Mouse (Mus musculus) forebrain, embryonic 15.5 days (tissue): ENCODE results near the gene Map4k1. TPM values are rescaled to one million over a fixed set of nuclear protein-coding genes. Genes with fewer than 3 reads are reported as not detected.

ENCODE experiments used
- ATAC-seq: fragments of 200-750 bp; cut with Nextera tagmentation; replicated peaks from 2 replicates; pipeline ENCODE4 v1.8.0; 2017; ENCODE audit warnings: mild to moderate bottlenecking, moderate TSS enrichment, moderate library complexity
- H3K27ac ChIP-seq: fragments of 300-500 bp; sonication (generic); replicated peaks from 2 replicates; pipeline ENCODE4 v1.5.1; 2015; ENCODE audit warnings: mild to moderate bottlenecking, inconsistent platforms
- H3K27me3 ChIP-seq: fragments of 300-500 bp; sonication (generic); 2 replicates; pipeline ENCODE4 v1.6.1; 2015; ENCODE audit warnings: inconsistent platforms
- H3K36me3 ChIP-seq: fragments of 300-500 bp; sonication (generic); 2 replicates; pipeline ENCODE4 v1.6.1; 2015; ENCODE audit warnings: mild to moderate bottlenecking, inconsistent platforms
- H3K4me1 ChIP-seq: fragments of 300-500 bp; sonication (generic); 2 replicates; pipeline ENCODE4 v1.6.1; 2015; ENCODE audit warnings: inconsistent platforms
- H3K4me2 ChIP-seq: fragments of 300-500 bp; sonication (generic); replicated peaks from 2 replicates; pipeline ENCODE4 v1.6.1; 2015; ENCODE audit warnings: mild to moderate bottlenecking, inconsistent platforms
- H3K4me3 ChIP-seq: fragments of 300-500 bp; sonication (generic); 2 replicates; pipeline ENCODE4 v1.5.1; 2015; ENCODE audit warnings: mild to moderate bottlenecking, inconsistent platforms
- H3K9ac ChIP-seq: fragments of 300-500 bp; sonication (generic); replicated peaks from 2 replicates; pipeline ENCODE4 v1.6.1; 2015; ENCODE audit warnings: mild to moderate bottlenecking, inconsistent platforms
- H3K9me3 ChIP-seq: fragments of 300-500 bp; sonication (generic); 2 replicates; pipeline ENCODE4 v1.6.1; 2016; ENCODE audit warnings: inconsistent platforms
- WGBS: fragments of 180-500 bp; shearing (Covaris S2); methylation state at CpG from one replicate; pipeline ENCODE4 v1.1.7; 2015; ENCODE audit warnings: mixed read lengths; 5-methylcytosine and 5-hydroxymethylcytosine counted together
- polyA plus RNA-seq: library from polyadenylated mRNA; unstranded; fragments of >200 nt; fragmentation: Nextera tagmentation; extraction: Ambion mirVana; gene quantifications from 2 replicates; pipeline ENCODE4 v1.2.1, GENCODE M21; 2015

Map4k1 gene
- polyA plus RNA-seq, 1 experiment from 2014 or later = 5.5 TPM

GRCm38 (mm10) chr7:28985207-28985606 is 3.4 kb downstream of the Map4k1 start:
- no peaks in the 10 kb centered on the region for H3K36me3 ChIP-seq
- H3K4me3 ChIP-seq = no peak overlapping the region
- H3K4me1 ChIP-seq = peaks cover 19% of the 10 kb centered on the region
- no peak for ATAC-seq
- no peak overlapping the region for H3K9ac ChIP-seq
- 91% methylated on average over 7 of the region's 7 CpGs for WGBS
- no peak overlapping the region for H3K27ac ChIP-seq
- no peak overlapping the region for H3K4me2 ChIP-seq
- H3K27me3 ChIP-seq = no peaks in the 10 kb centered on the region
- H3K9me3 ChIP-seq = no peaks in the 10 kb centered on the region

- ATAC-seq = no peak
- Histone ChIP-seq H3K27me3 (no peaks in the 10 kb centered on the region), H3K36me3 (no peaks in the 10 kb centered on the region), H3K4me3 (no peak overlapping the region), H3K4me2 (no peak overlapping the region), H3K9me3 (no peaks in the 10 kb centered on the region), H3K4me1 (no peaks in the 10 kb centered on the region), H3K27ac (no peak overlapping the region), H3K9ac (no peak overlapping the region)
- WGBS = 60% methylated on average over 14 of the region's 14 CpGs
These were observed 9.0 kb downstream of the Map4k1 start for GRCm38 (mm10) chr7:28990766-28991273.

GRCm38 (mm10) chr7:28991616-28992015 is 9.8 kb downstream of the Map4k1 start:
- 69% methylated on average over 5 of the region's 5 CpGs for WGBS
- H3K27ac ChIP-seq = no peak overlapping the region
- H3K27me3 ChIP-seq = no peaks in the 10 kb centered on the region
- H3K9ac ChIP-seq = no peak overlapping the region
- ATAC-seq = no peak
- no peaks in the 10 kb centered on the region for H3K4me1 ChIP-seq
- no peak overlapping the region for H3K4me2 ChIP-seq
- no peaks in the 10 kb centered on the region for H3K36me3 ChIP-seq
- no peak overlapping the region for H3K4me3 ChIP-seq
- H3K9me3 ChIP-seq = no peaks in the 10 kb centered on the region

- no peak overlapping the region for H3K4me3 ChIP-seq
- no peak overlapping the region for H3K9ac ChIP-seq
- H3K27ac ChIP-seq = no peak overlapping the region
- no peaks in the 10 kb centered on the region for H3K9me3 ChIP-seq
- WGBS = 88% methylated on average over 3 of the region's 3 CpGs
- no peaks in the 10 kb centered on the region for H3K36me3 ChIP-seq
- H3K4me1 ChIP-seq = no peaks in the 10 kb centered on the region
- no peak overlapping the region for H3K4me2 ChIP-seq
- ATAC-seq = no peak
- H3K27me3 ChIP-seq = no peaks in the 10 kb centered on the region
These were observed 11.1 kb downstream of the Map4k1 start for GRCm38 (mm10) chr7:28992997-28993396.

GRCm38 (mm10) chr7:28993402-28993801 is 11.6 kb downstream of the Map4k1 start:
- 82% methylated on average over 3 of the region's 3 CpGs for WGBS
- no peak for ATAC-seq
- no peaks in the 10 kb centered on the region for H3K27me3 ChIP-seq

GRCm38 (mm10) chr7:29000651-29001605 is 19.1 kb downstream of the Map4k1 start:
- Histone ChIP-seq H3K27ac (peak overlapping the region; percentile 47; the same call in 1 of the 2 replicates), H3K9ac (peak overlapping the region; percentile 54), H3K9me3 (no peaks in the 10 kb centered on the region), H3K4me1 (peaks cover 10% of the 10 kb centered on the region), H3K36me3 (no peaks in the 10 kb centered on the region), H3K27me3 (0 out of 2 replicates have a peak, but pooled peaks cover 5% of the 10 kb centered on the region), H3K4me3 (peak overlapping the region; percentile 46), H3K4me2 (peak overlapping the region; percentile 83)
- WGBS = 5% methylated on average over 43 of the region's 43 CpGs
- peak; percentile 76 for ATAC-seq

More at GRCm38 (mm10) chr7:28993402-28993801, 11.6 kb downstream of the Map4k1 start:
- Histone ChIP-seq H3K4me1 (no peaks in the 10 kb centered on the region), H3K4me2 (no peak overlapping the region), H3K36me3 (no peaks in the 10 kb centered on the region), H3K9me3 (no peaks in the 10 kb centered on the region), H3K9ac (no peak overlapping the region), H3K4me3 (no peak overlapping the region), H3K27ac (no peak overlapping the region)

- 81% methylated on average over 9 of the region's 9 CpGs for WGBS
- no peaks in the 10 kb centered on the region for H3K9me3 ChIP-seq
- ATAC-seq = no peak
These were observed 25.6 kb downstream of the Map4k1 start for GRCm38 (mm10) chr7:29007224-29008101.

GRCm38 (mm10) chr7:29008171-29008570 is 26.3 kb downstream of the Map4k1 start:
- Histone ChIP-seq H3K4me3 (no peak overlapping the region), H3K4me2 (no peak overlapping the region), H3K4me1 (no peaks in the 10 kb centered on the region), H3K9me3 (no peaks in the 10 kb centered on the region), H3K27ac (no peak overlapping the region), H3K27me3 (no peaks in the 10 kb centered on the region), H3K36me3 (no peaks in the 10 kb centered on the region), H3K9ac (no peak overlapping the region)
- WGBS = 96% methylated on average over 10 of the region's 10 CpGs
- ATAC-seq = no peak

More at GRCm38 (mm10) chr7:29007224-29008101, 25.6 kb downstream of the Map4k1 start:
- no peaks in the 10 kb centered on the region for H3K4me1 ChIP-seq
- H3K9ac ChIP-seq = no peak overlapping the region
- no peaks in the 10 kb centered on the region for H3K27me3 ChIP-seq
- H3K36me3 ChIP-seq = no peaks in the 10 kb centered on the region
- H3K27ac ChIP-seq = no peak overlapping the region
- no peak overlapping the region for H3K4me3 ChIP-seq
- no peak overlapping the region for H3K4me2 ChIP-seq

- no peak overlapping the region for H3K4me3 ChIP-seq
- no peak for ATAC-seq
- 81% methylated on average over 9 of the region's 9 CpGs for WGBS
These were observed 26.9 kb downstream of the Map4k1 start for GRCm38 (mm10) chr7:29008714-29009113.

GRCm38 (mm10) chr7:29014984-29015383 is 33.1 kb downstream of the Map4k1 start:
- H3K27me3 ChIP-seq = peaks cover 20% of the 10 kb centered on the region
- 84% methylated on average over 1 of the region's 1 CpGs for WGBS
- H3K36me3 ChIP-seq = no peaks in the 10 kb centered on the region

More at GRCm38 (mm10) chr7:29008714-29009113, 26.9 kb downstream of the Map4k1 start:
- Histone ChIP-seq H3K4me1 (no peaks in the 10 kb centered on the region), H3K27ac (no peak overlapping the region), H3K9me3 (no peaks in the 10 kb centered on the region), H3K9ac (no peak overlapping the region), H3K36me3 (no peaks in the 10 kb centered on the region), H3K4me2 (no peak overlapping the region), H3K27me3 (no peaks in the 10 kb centered on the region)

GRCm38 (mm10) chr7:29016440-29016839 is 34.6 kb downstream of the Map4k1 start:
- no peak overlapping the region for H3K4me2 ChIP-seq

More at GRCm38 (mm10) chr7:29014984-29015383, 33.1 kb downstream of the Map4k1 start:
- peaks cover 8% of the 10 kb centered on the region for H3K4me1 ChIP-seq
- ATAC-seq = no peak
- H3K4me2 ChIP-seq = no peak overlapping the region
- H3K27ac ChIP-seq = no peak overlapping the region
- H3K9me3 ChIP-seq = 0 out of 2 replicates have a peak, but pooled peaks cover 4% of the 10 kb centered on the region
- H3K9ac ChIP-seq = no peak overlapping the region
- no peak overlapping the region for H3K4me3 ChIP-seq

More at GRCm38 (mm10) chr7:29016440-29016839, 34.6 kb downstream of the Map4k1 start:
- WGBS = 82% methylated on average over 7 of the region's 7 CpGs
- no peak overlapping the region for H3K27ac ChIP-seq
- H3K9me3 ChIP-seq = 0 out of 2 replicates have a peak, but pooled peaks cover 4% of the 10 kb centered on the region
- ATAC-seq = no peak
- H3K4me1 ChIP-seq = peaks cover 8% of the 10 kb centered on the region
- no peak overlapping the region for H3K4me3 ChIP-seq
- no peaks in the 10 kb centered on the region for H3K36me3 ChIP-seq
- no peak overlapping the region for H3K9ac ChIP-seq
- peaks cover 30% of the 10 kb centered on the region for H3K27me3 ChIP-seq
